Mouse (Mus musculus): ENCODE results near the gene Adora3. TPM values are rescaled to one million over a fixed set of nuclear protein-coding genes. Genes with fewer than 3 reads are reported as not detected.

The Adora3 gene
- polyA plus RNA-seq, 1 experiment from 2014 or later: 0.16 TPM

DNA sequence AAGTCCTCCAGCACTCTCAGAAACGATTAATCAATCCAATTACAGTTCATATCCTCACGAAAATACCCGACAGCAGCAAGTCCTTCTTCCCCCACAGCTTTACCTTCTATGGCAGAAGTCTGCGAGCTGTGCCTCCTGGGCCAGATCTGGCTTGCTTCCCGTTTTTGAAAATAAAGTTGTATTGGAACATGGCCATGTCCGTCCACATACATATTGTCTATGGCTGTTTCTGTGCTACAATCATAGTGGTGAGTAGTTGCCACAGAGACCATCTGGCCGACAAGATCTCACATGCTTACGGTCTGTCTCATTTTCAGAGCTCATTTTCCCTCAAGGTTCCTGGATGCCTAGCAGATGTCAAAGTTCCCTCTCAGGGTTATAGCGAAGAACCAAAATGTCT, 5.5 kb upstream of the Adora3 start:
- Histone ChIP-seq H3K4me2 (ENCODE audit: low read depth, severe bottlenecking) (no peak overlapping the region), H3K36me3 (ENCODE audit: control insufficient read depth, insufficient read depth, low read length) (no peaks in the 10 kb centered on the region), H3K27me3 (ENCODE audit: control insufficient read depth, insufficient read depth, low read length) (no peaks in the 10 kb centered on the region), H3K4me3 (ENCODE audit: low read depth, low read length) (no peak overlapping the region), H3K9ac (ENCODE audit: low read length) (no peak overlapping the region), H3K4me1 (ENCODE audit: control insufficient read depth, insufficient read depth, low read length) (0 out of 2 replicates have a peak, but pooled peaks cover 3% of the 10 kb centered on the region), H3K27ac (replicated peaks; ENCODE audit: low read depth, low read length) (no peak overlapping the region), H3K9me3 (ENCODE audit: control insufficient read depth, low read length) (no peaks in the 10 kb centered on the region)
- DNase-seq (ENCODE audit: low spot score): no peak
- no peak for ATAC-seq (ENCODE audit: insufficient number of reproducible peaks, low FRiP score, low TSS enrichment, low read depth)
- 86% methylated on average over 9 of the region's 9 CpGs for WGBS

DNA sequence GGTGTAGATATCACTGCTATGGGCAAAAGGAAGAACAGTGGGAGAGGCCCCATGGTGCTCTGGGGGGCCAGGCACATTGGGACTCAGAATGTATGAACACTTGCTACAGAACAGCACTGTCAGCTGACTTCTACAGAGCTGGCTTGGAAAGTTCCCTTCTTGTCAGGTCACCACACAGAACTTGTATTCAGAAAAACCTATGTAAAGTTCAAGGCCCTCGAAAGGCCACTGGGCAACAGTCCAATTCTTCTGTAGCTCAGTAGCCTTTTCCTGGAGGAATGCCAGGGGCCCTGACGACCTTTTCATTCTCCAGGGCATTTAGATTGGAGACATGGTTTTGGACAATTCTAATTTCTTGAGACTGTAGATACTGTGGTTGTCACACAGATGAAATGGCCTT, 2.5 kb upstream of the Adora3 start:
- WGBS: 89% methylated on average over 2 of the region's 2 CpGs

DNA sequence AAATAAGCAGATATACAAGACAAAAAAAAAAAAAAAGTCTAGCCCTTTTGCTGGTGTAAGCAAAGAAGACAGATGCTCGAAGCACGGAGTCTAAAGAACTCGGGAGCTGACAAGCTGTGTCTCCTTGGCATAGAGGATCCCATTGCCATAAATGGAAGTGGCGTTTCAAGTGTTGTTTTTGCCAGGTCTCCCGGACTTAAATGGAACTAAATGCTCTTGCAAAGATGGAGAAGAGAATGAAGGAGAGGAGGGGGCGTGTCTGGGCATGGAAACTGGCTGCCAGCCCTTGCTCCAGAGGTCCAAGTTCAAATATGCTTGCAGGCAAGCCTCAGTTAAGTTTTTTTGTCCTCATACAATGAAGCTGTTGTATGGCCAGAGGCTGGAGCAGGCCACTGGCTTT, 1.4 kb downstream of the Adora3 start:
- H3K4me1 ChIP-seq (ENCODE audit: control insufficient read depth, insufficient read depth, low read length): 0 out of 2 replicates have a peak, but pooled peaks cover 2% of the 10 kb centered on the region
- ATAC-seq (ENCODE audit: insufficient number of reproducible peaks, low FRiP score, low TSS enrichment, low read depth): no peak
- no peaks in the 10 kb centered on the region for H3K27me3 ChIP-seq (ENCODE audit: control insufficient read depth, insufficient read depth, low read length)
- H3K36me3 ChIP-seq (ENCODE audit: control insufficient read depth, insufficient read depth, low read length): no peaks in the 10 kb centered on the region
- H3K27ac ChIP-seq (replicated peaks; ENCODE audit: low read depth, low read length): no peak overlapping the region
- H3K4me2 ChIP-seq (ENCODE audit: low read depth, severe bottlenecking): no peak overlapping the region
- DNase-seq (ENCODE audit: low spot score): no peak
- no peak overlapping the region for H3K4me3 ChIP-seq (ENCODE audit: low read depth, low read length)
- no peak overlapping the region for H3K9ac ChIP-seq (ENCODE audit: low read length)
- H3K9me3 ChIP-seq (ENCODE audit: control insufficient read depth, low read length): no peaks in the 10 kb centered on the region
- 74% methylated on average over 6 of the region's 6 CpGs for WGBS

More for the DNA sequence above, 2.5 kb upstream of the Adora3 start:
- no peak for DNase-seq (ENCODE audit: low spot score)
- Histone ChIP-seq H3K9ac (ENCODE audit: low read length) (no peak overlapping the region), H3K27ac (replicated peaks; ENCODE audit: low read depth, low read length) (no peak overlapping the region), H3K4me3 (ENCODE audit: low read depth, low read length) (no peak overlapping the region), H3K4me1 (ENCODE audit: control insufficient read depth, insufficient read depth, low read length) (0 out of 2 replicates have a peak, but pooled peaks cover 2% of the 10 kb centered on the region), H3K9me3 (ENCODE audit: control insufficient read depth, low read length) (no peaks in the 10 kb centered on the region), H3K36me3 (ENCODE audit: control insufficient read depth, insufficient read depth, low read length) (no peaks in the 10 kb centered on the region), H3K4me2 (ENCODE audit: low read depth, severe bottlenecking) (no peak overlapping the region), H3K27me3 (ENCODE audit: control insufficient read depth, insufficient read depth, low read length) (no peaks in the 10 kb centered on the region)
- no peak for ATAC-seq (ENCODE audit: insufficient number of reproducible peaks, low FRiP score, low TSS enrichment, low read depth)

DNA sequence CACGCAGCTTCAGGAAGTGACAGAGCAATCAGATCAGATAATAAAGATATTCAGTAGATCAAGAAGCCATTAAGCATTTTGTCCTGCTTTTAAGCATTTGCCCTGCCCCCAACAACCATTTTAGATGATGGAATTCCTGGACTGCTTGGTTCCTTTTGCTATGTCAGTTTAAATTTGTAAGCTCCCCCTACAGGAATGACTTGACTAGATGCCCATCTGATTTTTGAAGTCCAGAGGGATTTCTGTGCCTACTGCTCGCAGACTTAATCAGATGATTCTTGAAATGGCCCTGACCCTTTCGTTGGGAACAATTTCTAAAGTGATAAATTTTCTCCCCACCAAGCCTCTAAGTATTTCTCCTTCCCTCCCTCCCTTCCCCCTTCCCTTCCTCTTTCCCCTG, 1.9 kb downstream of the Adora3 start:
- ATAC-seq (ENCODE audit: insufficient number of reproducible peaks, low FRiP score, low TSS enrichment, low read depth): no peak

DNA sequence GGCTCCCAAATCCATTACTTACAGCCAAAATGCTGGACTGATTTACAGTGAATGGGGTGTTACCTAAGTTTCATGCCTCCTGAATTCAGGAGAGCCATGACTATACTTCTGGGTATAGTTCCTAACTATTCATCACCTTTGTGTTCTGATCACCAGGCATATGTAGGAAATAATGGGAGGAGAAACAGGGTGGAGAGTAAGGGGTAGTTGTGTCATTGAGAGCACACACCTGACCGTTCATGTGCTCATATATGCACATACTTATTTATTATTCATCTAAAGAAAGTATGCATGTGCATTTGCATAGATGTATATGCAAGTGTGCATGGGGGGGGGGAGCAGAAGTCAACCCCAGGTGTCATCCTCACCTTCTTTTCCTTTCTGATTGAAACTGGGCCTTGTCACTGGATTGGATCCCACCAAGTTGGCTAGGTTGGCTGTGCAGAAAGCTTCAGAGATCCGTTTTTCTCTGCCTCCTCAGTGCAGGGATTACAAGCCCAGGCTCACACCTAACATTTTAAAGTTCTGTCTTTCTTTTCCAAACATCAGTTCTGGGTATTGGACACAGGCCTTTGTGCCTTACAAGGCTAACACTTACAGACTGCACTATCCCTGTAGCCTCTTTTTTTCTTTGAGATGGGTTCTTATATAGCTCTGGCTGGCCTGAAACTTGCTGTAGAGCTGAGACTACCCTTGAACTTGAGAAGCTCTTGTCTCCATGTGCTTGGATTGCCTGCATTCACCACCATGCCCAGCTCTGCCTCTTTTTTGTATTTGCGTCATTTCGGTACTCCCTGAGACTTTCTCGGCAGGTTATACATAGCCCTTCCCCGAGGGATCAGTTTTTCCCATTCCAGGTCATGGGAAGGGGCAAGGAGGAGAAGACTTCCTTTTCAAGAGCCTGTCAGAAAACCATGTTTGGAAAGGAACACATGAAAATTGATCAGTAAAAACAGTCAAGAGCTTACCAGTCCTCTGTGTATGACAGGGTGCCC, 3.1 kb downstream of the Adora3 start:
- DNase-seq (ENCODE audit: low spot score): no peak
- WGBS: 78% methylated on average over 6 of the region's 6 CpGs
- no peak overlapping the region for H3K4me3 ChIP-seq (ENCODE audit: low read depth, low read length)
- H3K27ac ChIP-seq (replicated peaks; ENCODE audit: low read depth, low read length): no peak overlapping the region
- no peaks in the 10 kb centered on the region for H3K9me3 ChIP-seq (ENCODE audit: control insufficient read depth, low read length)
- no peak overlapping the region for H3K4me2 ChIP-seq (ENCODE audit: low read depth, severe bottlenecking)
- no peak overlapping the region for H3K9ac ChIP-seq (ENCODE audit: low read length)
- H3K4me1 ChIP-seq (ENCODE audit: control insufficient read depth, insufficient read depth, low read length): 0 out of 2 replicates have a peak, but pooled peaks cover 2% of the 10 kb centered on the region
- H3K27me3 ChIP-seq (ENCODE audit: control insufficient read depth, insufficient read depth, low read length): no peaks in the 10 kb centered on the region
- no peak for ATAC-seq (ENCODE audit: insufficient number of reproducible peaks, low FRiP score, low TSS enrichment, low read depth)
- no peaks in the 10 kb centered on the region for H3K36me3 ChIP-seq (ENCODE audit: control insufficient read depth, insufficient read depth, low read length)

More for the DNA sequence above, 1.9 kb downstream of the Adora3 start:
- DNase-seq (ENCODE audit: low spot score): no peak
- whole genome bisulfite sequencing: 56% methylated on average over 3 of the region's 3 CpGs
- no peaks in the 10 kb centered on the region for H3K36me3 ChIP-seq (ENCODE audit: control insufficient read depth, insufficient read depth, low read length)
- 0 out of 2 replicates have a peak, but pooled peaks cover 2% of the 10 kb centered on the region for H3K4me1 ChIP-seq (ENCODE audit: control insufficient read depth, insufficient read depth, low read length)
- H3K9me3 ChIP-seq (ENCODE audit: control insufficient read depth, low read length): no peaks in the 10 kb centered on the region
- no peak overlapping the region for H3K4me2 ChIP-seq (ENCODE audit: low read depth, severe bottlenecking)
- H3K27me3 ChIP-seq (ENCODE audit: control insufficient read depth, insufficient read depth, low read length): no peaks in the 10 kb centered on the region
- no peak overlapping the region for H3K9ac ChIP-seq (ENCODE audit: low read length)
- no peak overlapping the region for H3K4me3 ChIP-seq (ENCODE audit: low read depth, low read length)
- H3K27ac ChIP-seq (replicated peaks; ENCODE audit: low read depth, low read length): no peak overlapping the region

DNA sequence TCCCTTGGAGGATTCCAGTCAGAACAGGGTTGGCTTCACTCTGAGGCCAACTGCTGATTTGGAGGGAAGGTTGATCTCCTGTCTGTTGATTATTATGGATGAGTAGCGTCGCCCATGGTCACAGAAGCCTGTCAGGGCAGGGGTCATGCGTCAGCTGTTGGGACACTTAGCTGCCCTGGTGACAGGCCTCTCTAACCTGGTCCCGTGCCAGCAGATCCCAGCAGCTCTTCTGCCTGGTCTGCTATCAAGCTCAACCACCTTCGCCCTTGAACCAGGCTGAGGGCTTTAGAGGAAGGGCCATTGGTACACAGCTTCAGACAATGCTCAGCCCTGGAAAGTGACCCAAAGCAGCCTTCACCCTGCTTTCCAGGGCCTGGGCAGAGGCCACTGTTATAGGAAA, 5.4 kb downstream of the Adora3 start:
- no peaks in the 10 kb centered on the region for H3K36me3 ChIP-seq (ENCODE audit: control insufficient read depth, insufficient read depth, low read length)
- H3K27ac ChIP-seq (replicated peaks; ENCODE audit: low read depth, low read length): no peak overlapping the region
- no peak for DNase-seq (ENCODE audit: low spot score)
- H3K4me2 ChIP-seq (ENCODE audit: low read depth, severe bottlenecking): no peak overlapping the region
- ATAC-seq (ENCODE audit: insufficient number of reproducible peaks, low FRiP score, low TSS enrichment, low read depth): no peak
- H3K4me3 ChIP-seq (ENCODE audit: low read depth, low read length): no peak overlapping the region
- no peaks in the 10 kb centered on the region for H3K27me3 ChIP-seq (ENCODE audit: control insufficient read depth, insufficient read depth, low read length)
- 0 out of 2 replicates have a peak, but pooled peaks cover 2% of the 10 kb centered on the region for H3K4me1 ChIP-seq (ENCODE audit: control insufficient read depth, insufficient read depth, low read length)
- no peak overlapping the region for H3K9ac ChIP-seq (ENCODE audit: low read length)
- WGBS: 71% methylated on average over 5 of the region's 5 CpGs
- no peaks in the 10 kb centered on the region for H3K9me3 ChIP-seq (ENCODE audit: control insufficient read depth, low read length)

DNA sequence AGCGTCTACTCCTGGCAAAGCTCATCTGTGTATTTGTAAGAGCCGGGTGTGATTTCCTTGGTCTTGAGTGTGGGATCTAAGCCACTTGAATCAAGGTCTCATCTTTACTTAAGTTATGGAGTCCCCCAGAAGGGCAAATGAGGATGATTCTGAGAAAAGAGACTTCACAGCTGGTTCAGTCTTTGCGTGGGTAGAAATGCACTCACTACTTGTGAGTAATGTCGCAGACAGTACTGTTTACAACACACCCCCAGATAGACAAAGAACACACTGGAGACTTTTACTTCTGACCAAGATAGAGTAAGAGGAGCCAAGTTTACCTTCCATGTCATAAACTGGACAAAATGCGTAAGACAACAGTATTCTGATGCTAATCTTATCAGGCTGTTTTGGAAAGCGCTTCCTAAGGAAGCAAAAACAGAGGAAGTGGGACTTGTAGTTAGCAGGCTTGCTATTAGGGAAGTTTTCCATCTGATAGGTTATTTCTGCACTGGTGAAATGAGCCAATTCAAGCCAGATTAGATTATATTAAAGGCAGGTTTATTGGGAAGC, 6.7 kb downstream of the Adora3 start:
- Histone ChIP-seq H3K9me3 (ENCODE audit: control insufficient read depth, low read length) (no peaks in the 10 kb centered on the region), H3K9ac (ENCODE audit: low read length) (no peak overlapping the region), H3K4me2 (ENCODE audit: low read depth, severe bottlenecking) (no peak overlapping the region), H3K36me3 (ENCODE audit: control insufficient read depth, insufficient read depth, low read length) (no peaks in the 10 kb centered on the region), H3K27me3 (ENCODE audit: control insufficient read depth, insufficient read depth, low read length) (no peaks in the 10 kb centered on the region), H3K4me3 (ENCODE audit: low read depth, low read length) (no peak overlapping the region), H3K4me1 (ENCODE audit: control insufficient read depth, insufficient read depth, low read length) (0 out of 2 replicates have a peak, but pooled peaks cover under 1% of the 10 kb centered on the region), H3K27ac (replicated peaks; ENCODE audit: low read depth, low read length) (no peak overlapping the region)
- 91% methylated on average over 6 of the region's 6 CpGs for WGBS
- ATAC-seq (ENCODE audit: insufficient number of reproducible peaks, low FRiP score, low TSS enrichment, low read depth) (no peak), DNase-seq (ENCODE audit: low spot score) (no peak)

DNA sequence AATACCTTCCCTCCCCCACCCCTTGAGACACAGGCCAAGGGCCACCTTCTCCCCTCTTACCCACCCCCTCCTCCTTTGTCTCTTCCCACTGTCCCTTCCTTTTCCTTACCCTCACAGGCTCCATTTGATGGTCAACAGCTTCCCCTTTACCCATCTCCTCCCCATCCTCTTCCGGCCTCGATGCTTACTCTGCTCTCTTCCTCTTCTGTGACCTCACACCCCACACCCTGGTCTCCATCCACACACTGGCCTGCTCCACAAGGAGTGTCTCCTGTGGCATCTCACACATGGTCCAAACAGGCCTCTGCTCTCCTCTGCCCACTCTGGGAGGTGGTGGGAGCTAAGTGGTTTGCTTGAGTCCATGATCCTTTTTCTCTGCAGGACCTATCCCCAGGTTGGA, 7.3 kb downstream of the Adora3 start:
- ATAC-seq (ENCODE audit: insufficient number of reproducible peaks, low FRiP score, low TSS enrichment, low read depth): no peak
- Histone ChIP-seq H3K4me1 (ENCODE audit: control insufficient read depth, insufficient read depth, low read length) (no peaks in the 10 kb centered on the region), H3K27ac (replicated peaks; ENCODE audit: low read depth, low read length) (no peak overlapping the region), H3K4me3 (ENCODE audit: low read depth, low read length) (no peak overlapping the region), H3K4me2 (ENCODE audit: low read depth, severe bottlenecking) (no peak overlapping the region), H3K9me3 (ENCODE audit: control insufficient read depth, low read length) (no peaks in the 10 kb centered on the region), H3K36me3 (ENCODE audit: control insufficient read depth, insufficient read depth, low read length) (no peaks in the 10 kb centered on the region), H3K9ac (ENCODE audit: low read length) (no peak overlapping the region), H3K27me3 (ENCODE audit: control insufficient read depth, insufficient read depth, low read length) (no peaks in the 10 kb centered on the region)
- 82% methylated on average over 2 of the region's 2 CpGs for WGBS
- DNase-seq (ENCODE audit: low spot score): no peak
